Mouse (Mus musculus): ENCODE data around the gene Gm6121.
"Not testable (repeated sequence)": the region's sequence is repeated elsewhere in the genome, so short reads cannot be mapped to it uniquely, and the experiment has no call there.

The Gm6121 gene

GRCm38 (mm10) chrX:26935597-26935996 is at the start of gene Gm6121:
TSS of gene Gm6121 (minus strand) at chrX:26935697.
- DNase-seq (ENCODE audit: low read depth, low spot score), result not testable (repeated sequence)

All from brain, adult 2 months (tissue).